Comparison of ENCODE assay signal across 18 mouse cellular contexts in the genomic region with DNA sequence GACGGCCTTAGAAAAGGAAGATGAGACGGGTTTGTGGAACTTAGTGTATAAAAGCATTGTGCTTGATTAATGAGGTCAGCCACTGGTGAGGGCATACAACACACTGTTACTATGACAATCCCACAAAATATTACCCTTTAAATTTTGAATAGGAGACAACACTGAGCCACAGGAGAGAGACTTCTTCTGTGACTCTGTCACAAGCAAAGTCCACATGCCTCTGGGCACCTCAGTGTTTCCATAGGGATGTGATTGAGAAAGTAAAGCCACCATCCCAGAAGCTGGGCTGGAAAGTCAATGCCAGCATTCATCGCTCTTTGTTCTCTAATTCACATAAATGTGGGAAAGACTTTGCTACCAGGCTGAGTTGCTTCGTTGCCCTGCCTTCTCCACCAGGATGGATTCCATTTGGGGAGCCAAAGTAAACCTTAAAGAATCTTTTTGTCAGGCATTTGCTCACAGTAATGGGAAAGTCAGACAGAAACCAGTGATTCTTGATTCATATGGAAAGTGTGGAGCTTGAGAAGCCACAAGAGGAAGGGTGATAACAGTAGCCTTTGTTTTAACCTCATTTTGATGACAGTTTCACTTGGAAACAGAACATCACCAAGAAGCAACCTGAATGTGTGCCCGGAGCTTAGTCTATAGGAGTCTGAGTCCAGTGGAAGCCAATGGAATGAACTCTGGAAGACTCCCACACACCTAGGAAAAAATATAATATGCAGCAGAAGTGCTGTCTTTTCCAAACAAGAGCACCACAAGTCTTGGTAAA.
DNase-seq lines count a peak whose midpoint lies in the region; ATAC-seq and TF ChIP-seq lines count a peak whose summit lies in the region.
"Had no signal": no experiment of that assay in that cellular context is flagged by ENCODE, and none has a peak within 500 bp of the region (broad histone marks: within the 10 kb centered on the region; RNA-seq: fewer than 3 reads in every experiment).

No protein-coding gene starts in this region.

- no peak for TF ChIP-seq CTCF in hindbrain, postnatal 0 days (IDR thresholded peaks at IDR 0.05; ENCODE audit: low read depth)
- no peak for TF ChIP-seq CTCF in forebrain, postnatal 0 days (IDR thresholded peaks at IDR 0.05; ENCODE audit: low read depth)

- no peaks in the 10 kb centered on the region for H3K27me3 ChIP-seq in hindbrain, embryonic 10.5 days (ENCODE audit: insufficient read depth, poor library complexity, severe bottlenecking)
- no peaks in the 10 kb centered on the region for H3K27me3 ChIP-seq in hindbrain, postnatal 0 days (ENCODE audit: insufficient read depth, low read length)
- no peaks in the 10 kb centered on the region for H3K27me3 ChIP-seq in neural tube, embryonic 14.5 days (ENCODE audit: control insufficient read depth, insufficient read depth, low read length)
- H3K27me3 ChIP-seq in forebrain, postnatal 0 days (ENCODE audit: insufficient read depth, low read length) = no peaks in the 10 kb centered on the region
- H3K27me3 ChIP-seq in heart, embryonic 10.5 days (ENCODE audit: insufficient read depth, poor library complexity, severe bottlenecking) = no peaks in the 10 kb centered on the region
- H3K27me3 ChIP-seq: embryonic facial prominence, embryonic 13.5 days; liver, embryonic 15.5 days had no signal

- no peaks in the 10 kb centered on the region for H3K36me3 ChIP-seq in hindbrain, embryonic 10.5 days
- H3K36me3 ChIP-seq in hindbrain, postnatal 0 days (ENCODE audit: insufficient read depth, low read length) = no peaks in the 10 kb centered on the region
- H3K36me3 ChIP-seq in neural tube, embryonic 14.5 days (ENCODE audit: control insufficient read depth, insufficient read depth, low read length) = no peaks in the 10 kb centered on the region
- H3K36me3 ChIP-seq in forebrain, postnatal 0 days (ENCODE audit: insufficient read depth) = no peaks in the 10 kb centered on the region
- H3K36me3 ChIP-seq in heart, embryonic 10.5 days = no peaks in the 10 kb centered on the region
- H3K36me3 ChIP-seq: embryonic facial prominence, embryonic 13.5 days; liver, embryonic 15.5 days had no signal

- H3K27ac ChIP-seq in hindbrain, embryonic 10.5 days = no peak overlapping the region
- H3K27ac ChIP-seq in hindbrain, postnatal 0 days = peak overlapping the region; percentile 36; the same call in 1 of the 2 replicates
- no peak overlapping the region for H3K27ac ChIP-seq in neural tube, embryonic 14.5 days (ENCODE audit: low read depth, low read length)
- H3K27ac ChIP-seq in forebrain, postnatal 0 days (ENCODE audit: low read depth, low read length) = no peak overlapping the region
- H3K27ac ChIP-seq in heart, embryonic 10.5 days = no peak overlapping the region
- H3K27ac ChIP-seq: embryonic facial prominence, embryonic 13.5 days; kidney, postnatal 0 days; liver, embryonic 15.5 days; stomach, postnatal 0 days had no signal

- no peaks in the 10 kb centered on the region for H3K9me3 ChIP-seq in hindbrain, embryonic 10.5 days
- no peaks in the 10 kb centered on the region for H3K9me3 ChIP-seq in hindbrain, postnatal 0 days (ENCODE audit: low read length)
- H3K9me3 ChIP-seq in neural tube, embryonic 14.5 days (ENCODE audit: control insufficient read depth, low read length) = no peaks in the 10 kb centered on the region
- no peaks in the 10 kb centered on the region for H3K9me3 ChIP-seq in forebrain, postnatal 0 days (ENCODE audit: low read length)
- H3K9me3 ChIP-seq in heart, embryonic 10.5 days = no peaks in the 10 kb centered on the region
- H3K9me3 ChIP-seq: embryonic facial prominence, embryonic 13.5 days; liver, embryonic 15.5 days had no signal

- H3K4me2 ChIP-seq in hindbrain, postnatal 0 days (ENCODE audit: low read depth, low read length) = no peak overlapping the region
- H3K4me2 ChIP-seq in neural tube, embryonic 14.5 days (ENCODE audit: low read depth, low read length) = no peak overlapping the region
- H3K4me2 ChIP-seq in forebrain, postnatal 0 days (ENCODE audit: low read depth) = no peak overlapping the region
- H3K4me2 ChIP-seq: embryonic facial prominence, embryonic 13.5 days; liver, embryonic 15.5 days had no signal

- peak; percentile 18 for DNase-seq in embryo, embryonic 10 days (ENCODE audit: low spot score)
- no peak for DNase-seq in embryo, embryonic 9.5 days (ENCODE audit: extremely low spot score)
- DNase-seq in hindbrain, embryonic 10.5 days (ENCODE audit: low spot score) = peak; percentile 6
- peak; percentile 69 for DNase-seq in hindbrain, postnatal 0 days (ENCODE audit: low spot score)
- no peak for DNase-seq in forebrain, postnatal 0 days
- no peak for DNase-seq in heart, embryonic 10.5 days (ENCODE audit: low spot score)
- DNase-seq in lung, postnatal 4 days = no peak
- DNase-seq: adrenal gland, postnatal 36 days; cerebellum, adult 2 months; gastrocnemius, postnatal 36 days; kidney, adult 18-20 months; right cerebral cortex, postnatal 4 days had no signal

- WGBS in hindbrain, embryonic 10.5 days = 56% methylated on average over 5 of the region's 5 CpGs
- 35% methylated on average over 5 of the region's 5 CpGs for WGBS in hindbrain, postnatal 0 days
- 43% methylated on average over 5 of the region's 5 CpGs for WGBS in neural tube, embryonic 14.5 days
- 81% methylated on average over 5 of the region's 5 CpGs for WGBS in forebrain, postnatal 0 days
- WGBS in heart, embryonic 10.5 days = 82% methylated on average over 5 of the region's 5 CpGs

- H3K9ac ChIP-seq in hindbrain, postnatal 0 days (replicated peaks; ENCODE audit: low read length) = no peak overlapping the region
- H3K9ac ChIP-seq in neural tube, embryonic 14.5 days (replicated peaks; ENCODE audit: low read depth, low read length) = no peak overlapping the region
- no peak overlapping the region for H3K9ac ChIP-seq in forebrain, postnatal 0 days
- H3K9ac ChIP-seq: embryonic facial prominence, embryonic 13.5 days; liver, embryonic 15.5 days had no signal

- H3K4me3 ChIP-seq in hindbrain, embryonic 10.5 days = no peak overlapping the region
- no peak overlapping the region for H3K4me3 ChIP-seq in hindbrain, postnatal 0 days (ENCODE audit: low read length)
- H3K4me3 ChIP-seq in neural tube, embryonic 14.5 days (ENCODE audit: low read depth, low read length) = no peak overlapping the region
- no peak overlapping the region for H3K4me3 ChIP-seq in forebrain, postnatal 0 days (ENCODE audit: low read depth, low read length)
- H3K4me3 ChIP-seq in heart, embryonic 10.5 days = no peak overlapping the region
- H3K4me3 ChIP-seq: embryonic facial prominence, embryonic 13.5 days; liver, embryonic 15.5 days had no signal

- peaks cover 8% of the 10 kb centered on the region for H3K4me1 ChIP-seq in hindbrain, embryonic 10.5 days (replicated peaks)
- no peaks in the 10 kb centered on the region for H3K4me1 ChIP-seq in hindbrain, postnatal 0 days (ENCODE audit: insufficient read depth, low read length)
- H3K4me1 ChIP-seq in neural tube, embryonic 14.5 days (ENCODE audit: control insufficient read depth, insufficient read depth, low read length) = no peaks in the 10 kb centered on the region
- no peaks in the 10 kb centered on the region for H3K4me1 ChIP-seq in forebrain, postnatal 0 days (ENCODE audit: insufficient read depth)
- no peaks in the 10 kb centered on the region for H3K4me1 ChIP-seq in heart, embryonic 10.5 days
- H3K4me1 ChIP-seq: embryonic facial prominence, embryonic 13.5 days; liver, embryonic 15.5 days had no signal

- peak; percentile 95 for ATAC-seq in hindbrain, postnatal 0 days
- ATAC-seq in neural tube, embryonic 14.5 days (ENCODE audit: low read depth) = peak; percentile 93
- ATAC-seq in forebrain, postnatal 0 days = no peak
- ATAC-seq: forebrain, embryonic 14.5 days had no signal

Comparison
In these comparisons a context has a peak if more than half of its experiments do, and no peak if none do; other contexts are left out.
1. DNase-seq: peak in embryo, embryonic 10 days (single experiment), hindbrain, embryonic 10.5 days (single experiment) and hindbrain, postnatal 0 days (single experiment); none in embryo, embryonic 9.5 days (single experiment), forebrain, postnatal 0 days (single experiment), heart, embryonic 10.5 days (single experiment) and lung, postnatal 4 days (0 of 2).